Mouse (Mus musculus): ENCODE measurements around the gene Pspc1.

Gene Pspc1

GRCm38 (mm10) chr14:56695495-56695894 is 82.6 kb downstream of the Pspc1 start:
- DNase-seq, result no peak

GRCm38 (mm10) chr14:56689766-56690165 is 88.3 kb downstream of the Pspc1 start:
- no peak for DNase-seq

DNA sequence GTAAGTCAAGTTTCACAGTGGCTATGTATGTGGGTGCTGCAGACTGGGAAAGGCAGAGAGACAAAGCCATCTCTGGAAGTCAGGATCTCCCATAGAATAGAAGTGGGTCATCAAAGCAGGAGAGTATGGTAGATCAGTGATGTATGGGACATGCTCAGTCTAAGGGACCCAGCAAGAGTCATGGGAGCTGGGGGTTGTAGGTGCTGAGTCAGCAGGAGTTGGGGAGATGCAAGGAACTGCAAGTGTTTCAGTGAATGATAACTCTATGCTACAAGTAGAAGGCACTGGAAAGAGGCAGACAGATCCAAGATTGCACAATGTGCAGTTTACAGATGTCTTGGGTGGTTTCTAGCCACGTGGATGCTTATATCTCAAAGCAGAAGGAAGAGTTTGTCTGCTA is 89.0 kb downstream of the Pspc1 start:
- no peak for DNase-seq

- DNase-seq, result peak; percentile 30
Measured at GRCm38 (mm10) chr14:56685426-56685825, 92.7 kb downstream of the Pspc1 start.

Measured in kidney, postnatal 10 days (tissue).